Mouse (Mus musculus) small intestine, adult 2 months (tissue): ENCODE results near the gene Me3.

Experiments
- CTCF ChIP-seq: fragments of 200-500 bp; IDR thresholded peaks from 2 replicates; pipeline ENCODE4 v1.5.1; 2012; ENCODE audit warnings: low read depth, mild to moderate bottlenecking, control low read depth, inconsistent platforms, low read length, moderate library complexity, mixed read lengths; ENCODE audit not compliant: insufficient replicate concordance, insufficient read length; ENCODE audit errors: extremely low read depth
- POLR2A ChIP-seq: fragments of 200-500 bp; IDR thresholded peaks from 2 replicates; pipeline ENCODE4 v1.6.1; 2012; ENCODE audit warnings: low read depth, mild to moderate bottlenecking, control low read depth, inconsistent platforms, low read length, moderate library complexity

- no peak for TF ChIP-seq CTCF
- no peak for TF ChIP-seq POLR2A
Measured at GRCm38 (mm10) chr7:89605589-89606536, 26.3 kb upstream of the Me3 start.
